Mouse (Mus musculus): ENCODE measurements at regions not wholly inside any gene's neighbourhood (a gene's known extent, or its start where the extent isn't known, plus 50 kb on each side); places are given as distances from the start of the nearest gene placed in this dataset.

DNA sequence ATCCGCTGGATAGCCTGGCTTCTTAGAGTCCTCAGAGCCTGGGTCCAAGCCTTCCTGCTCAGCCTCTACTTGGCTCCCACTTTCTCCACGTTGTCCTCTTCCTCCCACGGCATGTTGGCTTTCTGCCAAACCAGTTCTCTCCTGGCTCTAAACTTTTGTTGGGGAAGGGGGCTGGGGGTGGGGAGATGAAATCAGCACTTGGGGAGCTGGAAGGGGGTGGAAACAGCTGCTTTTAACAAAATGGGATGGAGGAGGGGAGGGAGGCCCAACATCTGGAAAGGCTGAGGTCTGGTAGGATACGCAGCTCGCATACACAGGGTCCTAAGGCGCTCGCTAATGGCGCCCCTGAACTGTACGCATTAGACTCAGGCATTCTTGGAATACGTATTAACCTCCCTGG lies 110.0 kb upstream of the Mgme1 start:
- dilution Hi-C loops (cut with MboI; ENCODE audit: extremely low pct_ligation_motif_present, extremely low pct_unique_long_range_greater_than_20kb, low sequenced_read_pairs) (no loop called here), in situ Hi-C loops (cut with MboI; ENCODE audit: low pct_ligation_motif_present, low pct_unique_long_range_greater_than_20kb, low sequenced_read_pairs) (loop anchor here (10.0 kb wide), 1 partner anchor 46 kb away; no protein-coding TSS in a partner anchor)
- no peak overlapping the region for H3K9ac ChIP-seq (ENCODE audit: insufficient read depth, low read depth)
- TF ChIP-seq USF2 (conservative IDR thresholded peaks at IDR 0.05; ENCODE audit: low read depth, low read length) = no peak
- TF ChIP-seq RAD21 (IDR thresholded peaks at IDR 0.05; ENCODE audit: low read depth, low read length) = no peak
- TF ChIP-seq ZC3H11A (IDR thresholded peaks at IDR 0.05; ENCODE audit: low read depth, low read length) = no peak
- TF ChIP-seq MAZ (IDR thresholded peaks at IDR 0.05; ENCODE audit: low read depth, low read length) = no peak
- no peak for TF ChIP-seq MEF2A (IDR thresholded peaks at IDR 0.05; ENCODE audit: borderline replicate concordance, low read depth, low read length)
- TF ChIP-seq MYC (IDR thresholded peaks at IDR 0.05; ENCODE audit: low read depth, low read length) = no peak
- no peak for TF ChIP-seq TCF12 (IDR thresholded peaks at IDR 0.05; ENCODE audit: low read depth, low read length)
- no peak for TF ChIP-seq MAX (IDR thresholded peaks at IDR 0.05; ENCODE audit: low read length)
- TF ChIP-seq SIN3A (IDR thresholded peaks at IDR 0.05; ENCODE audit: low read length) = no peak
- TF ChIP-seq EP300 (IDR thresholded peaks at IDR 0.05; ENCODE audit: low read length) = no peak
- TF ChIP-seq TBP (conservative IDR thresholded peaks at IDR 0.05; ENCODE audit: low read depth, low read length) = no peak
- H3K36me3 ChIP-seq (replicated peaks in 1 of 2; ENCODE audit: control insufficient read depth in 1 of 2, insufficient read depth in 1 of 2, low read length in 1 of 2) = no peaks in the 10 kb centered on the region
- H3K27me3 ChIP-seq (replicated peaks) = peaks cover 11% of the 10 kb centered on the region
- no peak overlapping the region for H3K4me2 ChIP-seq (ENCODE audit: insufficient read depth, low read depth, poor library complexity, severe bottlenecking)
- no peak for DNase-seq (ENCODE audit: extremely low read depth)
- no peaks in the 10 kb centered on the region for H3K79me2 ChIP-seq (replicated peaks; ENCODE audit: control insufficient read depth, extremely low read depth, insufficient read depth, poor library complexity, severe bottlenecking)
- peaks cover 0 to 11% of the 10 kb centered on the region in 2 experiments; a peak in 1 of 4 replicates for H3K4me1 ChIP-seq (ENCODE audit: control insufficient read depth in 1 of 2, insufficient read depth in 2 of 2)
- no peak overlapping the region for H3K27ac ChIP-seq (ENCODE audit: insufficient read depth, low read depth)
- no peak overlapping the region for H3K4me3 ChIP-seq (replicated peaks in 1 of 3; ENCODE audit: low read depth in 2 of 3, low read length in 2 of 3, poor library complexity in 1 of 3)
- no peaks in the 10 kb centered on the region for H3K9me3 ChIP-seq (replicated peaks; ENCODE audit: low read length)

DNA sequence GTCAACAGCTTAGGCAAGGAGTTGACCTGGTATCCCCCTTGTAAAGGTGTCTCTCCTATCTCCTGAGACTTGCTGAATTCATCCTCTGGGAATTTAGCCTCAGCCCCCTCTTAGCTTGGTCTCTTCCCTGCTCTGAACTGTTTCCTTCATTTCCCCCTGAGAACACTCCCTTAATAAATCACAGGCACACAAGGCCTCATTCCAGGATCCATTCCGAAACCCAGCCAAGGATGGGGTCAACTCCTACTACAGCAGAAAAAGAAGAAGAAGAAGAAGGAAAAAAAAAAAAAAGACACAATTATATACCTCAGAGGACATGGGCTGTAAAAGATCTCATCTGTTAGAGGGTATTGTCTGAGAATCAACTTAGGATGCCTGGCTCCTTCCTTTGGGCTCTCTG lies 108.6 kb upstream of the Mgme1 start:
- H3K79me2 ChIP-seq (replicated peaks; ENCODE audit: control insufficient read depth, extremely low read depth, insufficient read depth, poor library complexity, severe bottlenecking) = no peaks in the 10 kb centered on the region
- no peak overlapping the region for H3K27ac ChIP-seq (ENCODE audit: insufficient read depth, low read depth)
- in situ Hi-C loops (cut with MboI; ENCODE audit: low pct_ligation_motif_present, low pct_unique_long_range_greater_than_20kb, low sequenced_read_pairs) = loop anchor here (10.0 kb wide), 1 partner anchor 47 kb away; no protein-coding TSS in a partner anchor
- H3K4me2 ChIP-seq (ENCODE audit: insufficient read depth, low read depth, poor library complexity, severe bottlenecking) = no peak overlapping the region
- dilution Hi-C loops (cut with MboI; ENCODE audit: extremely low pct_ligation_motif_present, extremely low pct_unique_long_range_greater_than_20kb, low sequenced_read_pairs) = no loop called here
- no peak overlapping the region for H3K9ac ChIP-seq (ENCODE audit: insufficient read depth, low read depth)
- no peak for DNase-seq (ENCODE audit: extremely low read depth)
- H3K4me3 ChIP-seq (replicated peaks in 1 of 3; ENCODE audit: low read depth in 2 of 3, low read length in 2 of 3, poor library complexity in 1 of 3) = no peak overlapping the region
- peaks cover 0 to 11% of the 10 kb centered on the region in 2 experiments; a peak in 1 of 4 replicates for H3K4me1 ChIP-seq (ENCODE audit: control insufficient read depth in 1 of 2, insufficient read depth in 2 of 2)
- no peak for TF ChIP-seq UBTF (IDR thresholded peaks at IDR 0.05; ENCODE audit: low read depth, low read length)
- no peak for TF ChIP-seq JUN (IDR thresholded peaks at IDR 0.05; ENCODE audit: insufficient read depth, low read depth, low read length)
- TF ChIP-seq RCOR1 (conservative IDR thresholded peaks at IDR 0.05; ENCODE audit: low read depth, low read length) = no peak
- no peak for TF ChIP-seq BHLHE40 (IDR thresholded peaks at IDR 0.05; ENCODE audit: low read depth, low read length)
- no peak for TF ChIP-seq KAT2A (IDR thresholded peaks at IDR 0.05; ENCODE audit: insufficient replicate concordance, low read length)
- TF ChIP-seq NELFE (IDR thresholded peaks at IDR 0.05; ENCODE audit: low read depth, low read length) = no peak
- no peak for TF ChIP-seq HCFC1 (IDR thresholded peaks at IDR 0.05; ENCODE audit: low read depth, low read length)
- TF ChIP-seq MEF2A (IDR thresholded peaks at IDR 0.05; ENCODE audit: borderline replicate concordance, low read depth, low read length) = no peak
- no peak for TF ChIP-seq SMC3 (IDR thresholded peaks at IDR 0.05; ENCODE audit: low read depth, low read length)
- no peak for TF ChIP-seq RAD21 (IDR thresholded peaks at IDR 0.05; ENCODE audit: low read depth, low read length)
- no peak for TF ChIP-seq ZC3H11A (IDR thresholded peaks at IDR 0.05; ENCODE audit: low read depth, low read length)
- TF ChIP-seq ZKSCAN1 (IDR thresholded peaks at IDR 0.05; ENCODE audit: borderline replicate concordance, low read depth, low read length) = no peak
- no peak for TF ChIP-seq CHD2 (IDR thresholded peaks at IDR 0.05; ENCODE audit: low read length)
- no peak for TF ChIP-seq CHD1 (IDR thresholded peaks at IDR 0.05; ENCODE audit: low read depth, low read length)
- no peak for TF ChIP-seq GABPA (IDR thresholded peaks at IDR 0.05; ENCODE audit: insufficient replicate concordance, low read depth, low read length)
- TF ChIP-seq MAFK (IDR thresholded peaks at IDR 0.05; ENCODE audit: insufficient replicate concordance, low read length) = no peak
- TF ChIP-seq ELF1 (IDR thresholded peaks at IDR 0.05; ENCODE audit: low read depth, low read length) = no peak
- no peaks in the 10 kb centered on the region for H3K9me3 ChIP-seq (replicated peaks; ENCODE audit: low read length)
- H3K36me3 ChIP-seq (replicated peaks in 1 of 2; ENCODE audit: control insufficient read depth in 1 of 2, insufficient read depth in 1 of 2, low read length in 1 of 2) = no peaks in the 10 kb centered on the region
- peaks cover 11% of the 10 kb centered on the region for H3K27me3 ChIP-seq (replicated peaks)
